Mouse (Mus musculus) limb, embryonic 11.5 days (tissue): ENCODE results near the gene Ift20. TPM values are rescaled to one million over a fixed set of nuclear protein-coding genes. Genes with fewer than 3 reads are reported as not detected.

Source experiments
- ATAC-seq: fragments of 200-750 bp; cut with Nextera tagmentation; 2 replicates; pipeline ENCODE4 v1.8.0; 2017; ENCODE audit warnings: low read depth; ENCODE audit not compliant: insufficient number of reproducible peaks, low FRiP score, low TSS enrichment
- DNase-seq: peaks from one replicate; pipeline ENCODE4 v3.0.0-alpha.2; 2015; ENCODE audit warnings: low spot score
- H3K27ac ChIP-seq: fragments of 300-500 bp; sonication (generic); replicated peaks from 2 replicates; pipeline ENCODE4 v1.5.1; 2014; ENCODE audit warnings: low read depth, mild to moderate bottlenecking, low read length
- H3K27me3 ChIP-seq: fragments of 300-500 bp; sonication (generic); 2 replicates; pipeline ENCODE4 v1.6.1; 2014; ENCODE audit warnings: mild to moderate bottlenecking, low read length, mixed read lengths; ENCODE audit not compliant: control insufficient read depth, insufficient read depth
- H3K36me3 ChIP-seq: fragments of 300-500 bp; sonication (generic); 2 replicates; pipeline ENCODE4 v1.6.1; 2014; ENCODE audit warnings: mild to moderate bottlenecking, low read length, moderate library complexity, mixed read lengths; ENCODE audit not compliant: control insufficient read depth, insufficient read depth
- H3K4me1 ChIP-seq: fragments of 300-500 bp; sonication (generic); 2 replicates; pipeline ENCODE4 v1.6.1; 2014; ENCODE audit warnings: low read length, mixed read lengths; ENCODE audit not compliant: control insufficient read depth, insufficient read depth
- H3K4me2 ChIP-seq: fragments of 300-500 bp; sonication (generic); 2 replicates; pipeline ENCODE4 v1.6.1; 2014; ENCODE audit warnings: low read depth, mild to moderate bottlenecking, moderate library complexity; ENCODE audit not compliant: severe bottlenecking
- H3K4me3 ChIP-seq: fragments of 300-500 bp; sonication (generic); 2 replicates; pipeline ENCODE4 v1.5.1; 2014; ENCODE audit warnings: low read depth, low read length
- H3K9ac ChIP-seq: fragments of 300-500 bp; sonication (generic); 2 replicates; pipeline ENCODE4 v1.6.1; 2014; ENCODE audit warnings: mild to moderate bottlenecking, low read length
- H3K9me3 ChIP-seq: fragments of 300-500 bp; sonication (generic); 2 replicates; pipeline ENCODE4 v1.6.1; 2016; ENCODE audit warnings: low read length; ENCODE audit not compliant: control insufficient read depth
- WGBS: fragments of 180-500 bp; shearing (Covaris S2); extraction: QIAGEN DNeasy Blood & Tissue Kit; methylation state at CpG from one replicate; pipeline ENCODE4 v1.1.7; 2014; 5-methylcytosine and 5-hydroxymethylcytosine counted together
- polyA plus RNA-seq: library from polyadenylated mRNA; unstranded; fragments of >200 nt; fragmentation: Nextera tagmentation; extraction: Ambion mirVana; gene quantifications from 2 replicates; pipeline ENCODE4 v1.2.1, GENCODE M21; 2014

Gene Ift20
- 128 and 130 TPM in 2 replicates for polyA plus RNA-seq

GRCm38 (mm10) chr11:78536080-78536689 is at the start of gene Ift20, which contains the start of gene Tnfaip1:
Gene Ift20 (plus strand): TSS chr11:78536361.
Gene Tnfaip1 (minus strand): TSS chr11:78536332.
- DNase-seq (peak; percentile 98), ATAC-seq (peak; percentile 97)
- H3K27ac ChIP-seq, result peak within 1 kb of the TSS; percentile 32
- H3K4me3 ChIP-seq, result peak within 1 kb of the TSS; percentile 79
- peak within 1 kb of the TSS; percentile 78 for H3K9ac ChIP-seq
- H3K36me3 ChIP-seq, result peaks cover 15% of the 10 kb centered on the region; the same call in 1 of the 2 replicates
- H3K4me2 ChIP-seq, result peak within 1 kb of the TSS; percentile 83
- H3K27me3 ChIP-seq, result no peaks in the 10 kb centered on the region
- 0% methylated on average over 52 of the region's 52 CpGs for WGBS
- no peaks in the 10 kb centered on the region for H3K9me3 ChIP-seq
- H3K4me1 ChIP-seq, result peaks cover 17% of the 10 kb centered on the region

- peaks cover 4% of the 10 kb centered on the region; the same call in 1 of the 2 replicates for H3K4me1 ChIP-seq
- no peak overlapping the region for H3K9ac ChIP-seq
- peaks cover 53% of the 10 kb centered on the region for H3K27me3 ChIP-seq
- WGBS, result 6% methylated on average over 8 of the region's 8 CpGs
- H3K36me3 ChIP-seq, result no peaks in the 10 kb centered on the region
- no peak overlapping the region for H3K27ac ChIP-seq
- DNase-seq (peak; percentile 89), ATAC-seq (no peak)
- no peaks in the 10 kb centered on the region for H3K9me3 ChIP-seq
- no peak overlapping the region for H3K4me3 ChIP-seq
- H3K4me2 ChIP-seq, result no peak overlapping the region
These were observed 48.0 kb upstream of the Ift20 start for GRCm38 (mm10) chr11:78488168-78488567.

- DNase-seq, result peak; percentile 60
- Histone ChIP-seq H3K27ac (no peak overlapping the region), H3K27me3 (peaks cover 60% of the 10 kb centered on the region), H3K4me1 (peaks cover 4% of the 10 kb centered on the region; the same call in 1 of the 2 replicates), H3K9me3 (no peaks in the 10 kb centered on the region), H3K9ac (no peak overlapping the region), H3K4me3 (peak overlapping the region; percentile 22), H3K4me2 (peak overlapping the region; percentile 33), H3K36me3 (no peaks in the 10 kb centered on the region)
- 10% methylated on average over 48 of the region's 48 CpGs for WGBS
- no peak for ATAC-seq
These were observed 45.4 kb upstream of the Ift20 start for GRCm38 (mm10) chr11:78490781-78491241.

GRCm38 (mm10) chr11:78495904-78496303 is 40.3 kb upstream of the Ift20 start:
- DNase-seq, result peak; percentile 79
- WGBS, result 6% methylated on average over 6 of the region's 6 CpGs
- no peak overlapping the region for H3K4me3 ChIP-seq

GRCm38 (mm10) chr11:78497071-78497541 is 39.1 kb upstream of the Ift20 start:
- no peak overlapping the region for H3K27ac ChIP-seq

More at GRCm38 (mm10) chr11:78495904-78496303, 40.3 kb upstream of the Ift20 start:
- ATAC-seq, result no peak
- no peak overlapping the region for H3K9ac ChIP-seq
- no peak overlapping the region for H3K4me2 ChIP-seq
- no peak overlapping the region for H3K27ac ChIP-seq
- H3K36me3 ChIP-seq, result no peaks in the 10 kb centered on the region
- peaks cover 31% of the 10 kb centered on the region for H3K27me3 ChIP-seq
- H3K9me3 ChIP-seq, result no peaks in the 10 kb centered on the region
- H3K4me1 ChIP-seq, result peaks cover 5% of the 10 kb centered on the region; the same call in 1 of the 2 replicates

GRCm38 (mm10) chr11:78497544-78498522 is 38.3 kb upstream of the Ift20 start, which contains the start of gene Sarm1:
Gene Sarm1 (minus strand): TSS chr11:78497754.
- Histone ChIP-seq H3K27ac (no peak within 1 kb of the TSS), H3K4me2 (peak within 1 kb of the TSS; percentile 98), H3K9me3 (no peaks in the 10 kb centered on the region), H3K27me3 (peaks cover 23% of the 10 kb centered on the region), H3K36me3 (no peaks in the 10 kb centered on the region), H3K4me1 (0 out of 2 replicates have a peak, but pooled peaks cover 4% of the 10 kb centered on the region), H3K9ac (peak within 1 kb of the TSS; percentile 40), H3K4me3 (peak within 1 kb of the TSS; percentile 56)
- 4% methylated on average over 36 of the region's 36 CpGs for WGBS
- ATAC-seq, result peak; percentile 89
- peak; percentile 97 for DNase-seq

More at GRCm38 (mm10) chr11:78497071-78497541, 39.1 kb upstream of the Ift20 start:
- Histone ChIP-seq H3K4me2 (peak overlapping the region; percentile 98), H3K4me3 (peak overlapping the region; percentile 56), H3K4me1 (0 out of 2 replicates have a peak, but pooled peaks cover 4% of the 10 kb centered on the region), H3K36me3 (no peaks in the 10 kb centered on the region), H3K9ac (peak overlapping the region; percentile 40; the same call in 1 of the 2 replicates), H3K27me3 (peaks cover 23% of the 10 kb centered on the region), H3K9me3 (no peaks in the 10 kb centered on the region)
- peak; percentile 45 for ATAC-seq
- DNase-seq, result peak; percentile 48
- WGBS, result under 1% methylated on average over 44 of the region's 44 CpGs

- DNase-seq, result no peak
- Histone ChIP-seq H3K4me1 (0 out of 2 replicates have a peak, but pooled peaks cover 4% of the 10 kb centered on the region), H3K4me3 (peak within 1 kb of the TSS; percentile 56), H3K36me3 (no peaks in the 10 kb centered on the region), H3K27ac (no peak within 1 kb of the TSS), H3K27me3 (peaks cover 23% of the 10 kb centered on the region), H3K9ac (peak within 1 kb of the TSS; percentile 2; the same call in 1 of the 2 replicates), H3K4me2 (peak within 1 kb of the TSS; percentile 98), H3K9me3 (no peaks in the 10 kb centered on the region)
- 66% methylated on average over 7 of the region's 7 CpGs for WGBS
- ATAC-seq, result no peak
These were observed 37.2 kb upstream of the Ift20 start, which contains the start of gene Vtn for GRCm38 (mm10) chr11:78499004-78499403. Gene Vtn (plus strand): TSS chr11:78499091.
